Mouse (Mus musculus) thymus, postnatal 36 days (tissue): ENCODE measurements around the gene Olfr1348.
"Not testable (repeated sequence)": the region's sequence is repeated elsewhere in the genome, so short reads cannot be mapped to it uniquely, and the experiment has no call there.

ENCODE experiments used
- DNase-seq, 2 experiments: peaks; one replicate each; pipeline ENCODE4 v3.0.0; 2022; ENCODE audit warnings: mixed read lengths in 2 of 2

Olfr1348 gene

DNA sequence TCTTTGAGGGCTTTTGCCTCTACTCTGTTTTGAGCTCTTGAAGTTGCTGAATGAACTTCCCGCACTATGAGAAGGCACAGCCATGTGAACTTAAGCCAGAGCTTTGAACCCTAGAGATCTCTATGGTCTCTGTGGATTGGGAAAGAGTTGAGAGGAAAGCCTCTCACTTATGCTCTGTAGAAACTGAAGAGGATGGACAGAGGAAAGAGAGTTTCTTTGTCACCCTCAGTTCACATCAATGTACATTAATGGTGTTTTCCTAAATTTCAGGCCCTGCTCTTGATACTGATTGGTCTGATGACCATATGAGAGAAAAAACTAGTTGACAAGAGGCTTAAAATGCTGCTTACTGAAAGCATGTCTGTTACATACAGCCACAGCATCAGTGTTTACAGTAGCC lies at the start of gene Olfr1348:
Olfr1348 (minus strand) TSS at position 101 of the 400 bp plus-strand sequence.
- DNase-seq, result no peak

GRCm38 (mm10) chr7:6526141-6526540 lies 17.6 kb upstream of the Olfr1348 start:
- DNase-seq, result no peak

DNA sequence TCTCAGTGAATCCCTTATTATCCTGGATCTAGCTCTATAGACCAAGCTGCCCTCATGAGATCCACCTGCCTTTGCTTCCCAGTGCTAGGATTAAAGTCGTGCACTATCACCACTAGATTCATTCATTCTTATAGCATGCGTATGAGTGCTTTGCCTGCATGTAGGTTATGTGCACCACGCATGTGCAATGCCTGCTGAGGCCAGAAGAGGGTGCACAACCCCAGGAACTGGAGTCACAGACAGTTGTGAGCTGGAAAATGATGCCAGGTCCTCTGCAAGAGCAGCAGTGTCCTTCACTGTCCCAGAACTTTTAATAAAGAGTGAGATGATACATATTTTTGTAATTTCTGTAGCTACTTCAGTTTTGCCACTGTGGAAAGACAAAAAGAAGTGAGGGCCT lies 16.5 kb upstream of the Olfr1348 start:
- no peak for DNase-seq

- DNase-seq, result no peak
These were observed 14.3 kb upstream of the Olfr1348 start, which contains the start of gene Olfr1349 for GRCm38 (mm10) chr7:6522850-6523249. Olfr1349 (minus strand) TSS chr7:6522950.

GRCm38 (mm10) chr7:6521666-6522065 lies 13.1 kb upstream of the Olfr1348 start:
- no peak for DNase-seq

- no peak for DNase-seq
These were observed 8.9 kb downstream of the Olfr1348 start, which contains the start of gene Olfr1347 for GRCm38 (mm10) chr7:6499655-6500054. Olfr1347 (minus strand) TSS chr7:6499755.

DNA sequence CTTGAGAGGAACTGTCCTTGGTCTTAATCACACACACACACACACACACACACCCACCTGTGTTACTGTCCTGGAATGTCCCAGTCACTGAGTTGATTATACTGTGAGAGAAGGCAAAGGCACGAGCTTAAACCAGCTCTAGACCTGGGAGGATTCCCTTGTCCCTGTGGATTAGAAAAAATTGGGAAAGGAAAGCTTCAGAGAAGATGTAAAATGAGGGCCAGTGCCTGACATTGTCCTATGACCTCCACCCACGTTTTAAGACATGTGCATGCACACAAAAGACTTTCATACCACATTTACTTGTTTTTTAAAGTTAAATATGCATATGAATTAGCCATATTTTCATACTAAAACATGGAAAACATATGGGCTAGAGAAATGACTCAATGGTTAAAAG lies 21.7 kb downstream of the Olfr1348 start, which contains the start of gene Olfr5:
Olfr5 (minus strand) TSS at position 101 of the 400 bp plus-strand sequence.
- no peak for DNase-seq

DNA sequence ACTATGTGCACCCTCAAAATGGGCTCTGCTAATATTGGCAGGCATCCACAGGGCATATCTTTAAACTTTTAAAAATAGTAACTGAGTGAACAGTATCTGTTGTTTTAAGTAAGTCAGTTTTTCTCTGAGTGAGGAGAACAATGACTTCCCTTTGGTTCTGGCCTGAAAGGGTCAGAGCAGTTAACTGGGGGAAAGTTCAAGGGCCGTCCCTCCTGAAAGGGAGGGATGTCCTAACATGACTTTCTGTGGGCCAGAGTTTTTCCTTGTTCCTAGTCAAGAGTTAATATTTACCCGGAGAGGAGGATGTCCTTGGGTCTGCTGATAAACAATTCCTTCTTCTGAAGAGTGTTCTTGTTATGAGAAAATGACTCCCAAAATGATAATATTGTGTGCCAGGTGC lies 30.9 kb downstream of the Olfr1348 start:
- not testable (repeated sequence) for DNase-seq

DNA sequence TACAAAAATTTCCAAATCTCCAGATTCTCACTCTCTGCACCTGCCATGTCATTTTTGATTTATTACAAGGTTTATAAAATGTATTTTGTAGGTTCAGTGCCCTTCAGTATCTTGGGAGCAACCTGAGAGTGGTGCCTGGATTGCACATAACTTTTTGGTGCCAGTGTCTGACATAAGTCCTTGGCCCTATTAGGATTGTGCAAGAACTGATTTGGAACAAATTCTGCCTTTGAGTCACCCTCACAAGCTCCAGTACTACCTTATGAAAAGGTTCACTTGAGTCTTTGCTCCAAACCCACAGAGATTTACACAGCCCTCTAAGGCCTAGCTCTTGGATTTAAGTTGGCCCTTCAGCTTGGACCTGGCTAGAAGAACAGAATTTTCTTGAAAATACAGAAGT lies 41.6 kb downstream of the Olfr1348 start, which contains the start of gene Olfr1346:
Olfr1346 (plus strand) TSS at position 151 of the 400 bp plus-strand sequence.
- no peak for DNase-seq

DNA sequence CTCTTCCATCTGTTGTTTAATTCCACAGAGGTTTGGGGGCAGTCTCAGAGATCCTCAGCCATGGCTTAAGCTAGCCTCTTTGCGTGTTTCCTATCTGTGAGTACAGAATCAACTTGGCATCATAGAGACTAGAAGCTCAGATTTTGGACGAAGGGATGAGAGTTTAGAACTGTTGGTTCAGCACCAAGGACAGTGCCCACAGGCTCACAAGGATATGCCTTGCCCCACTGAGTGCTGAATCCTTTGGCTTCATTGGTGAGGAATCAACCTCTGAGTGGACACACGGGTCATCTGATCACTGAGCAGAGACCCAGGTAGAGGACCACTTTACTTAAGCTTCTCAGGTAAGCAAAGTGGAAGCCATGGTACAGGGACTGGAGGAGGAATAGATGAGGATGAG lies 52.1 kb downstream of the Olfr1348 start:
- no peak for DNase-seq

GRCm38 (mm10) chr7:6455868-6456267 lies 52.7 kb downstream of the Olfr1348 start, which contains the start of gene Olfr1336:
Olfr1336 (plus strand) TSS chr7:6456168.
- no peak for DNase-seq
